Comparison of ENCODE assay signal across 8 mouse cellular contexts in the genomic region with DNA sequence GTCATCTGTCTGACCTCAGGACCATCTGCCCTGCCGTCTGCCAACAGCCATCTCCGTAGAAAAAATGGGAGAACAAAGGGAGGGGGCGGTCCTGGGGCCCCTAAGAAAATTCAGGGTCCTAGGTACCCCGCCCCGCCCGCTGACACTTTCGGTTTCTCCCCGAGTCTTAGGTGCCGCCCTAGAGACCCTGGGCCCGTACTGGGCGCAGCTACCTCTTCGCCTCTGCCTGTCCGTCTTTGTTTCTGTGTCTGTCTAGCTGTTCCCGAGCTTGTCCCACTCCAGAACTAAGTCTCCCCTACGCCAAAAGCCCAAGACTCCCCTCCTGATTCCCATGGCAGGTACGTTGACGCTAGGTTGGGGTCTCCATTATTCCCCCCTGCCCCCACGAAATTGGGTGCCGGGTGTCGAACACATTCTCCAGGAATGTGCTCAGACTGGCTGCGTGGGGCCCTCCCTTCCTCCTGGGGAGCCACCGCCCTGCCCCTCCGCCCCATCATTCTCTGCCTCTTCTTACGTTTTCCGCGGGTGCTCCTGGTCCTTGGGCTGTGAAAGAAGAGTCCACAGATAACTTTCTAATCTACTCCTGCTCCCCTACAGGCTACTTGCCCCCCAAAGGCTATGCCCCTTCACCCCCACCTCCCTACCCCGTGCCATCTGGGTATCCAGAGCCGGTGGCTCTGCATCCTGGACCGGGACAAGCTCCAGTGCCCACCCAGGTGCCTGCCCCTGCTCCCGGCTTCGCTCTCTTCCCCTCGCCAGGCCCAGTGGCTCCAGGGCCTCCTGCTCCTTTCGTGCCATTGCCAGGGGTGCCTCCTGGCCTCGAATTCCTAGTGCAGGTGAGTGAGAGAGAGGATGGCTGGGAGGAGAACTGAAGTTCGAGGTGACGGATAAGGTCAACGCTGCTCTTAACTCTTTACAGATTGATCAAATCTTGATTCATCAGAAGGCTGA. TPM values are rescaled to one million over a fixed set of nuclear protein-coding genes. Genes with fewer than 3 reads are reported as not detected.
DNase-seq lines count a peak whose midpoint lies in the region; ATAC-seq and TF ChIP-seq lines count a peak whose summit lies in the region.

No protein-coding gene starts in this region.

- no peak; the same call in 1 of the 2 replicates for TF ChIP-seq POLR2A in lung, adult 2 months (IDR thresholded peaks at IDR 0.05; ENCODE audit: borderline replicate concordance, extremely low read depth, low read depth, low read length)
- no peak; the same call in 1 of the 2 replicates for TF ChIP-seq POLR2A in small intestine, adult 2 months (IDR thresholded peaks at IDR 0.05; ENCODE audit: low read depth, low read length)

- H3K4me3 ChIP-seq in forebrain, embryonic 10.5 days = peak overlapping the region; percentile 82
- H3K4me3 ChIP-seq in hindbrain, embryonic 15.5 days = peak overlapping the region; percentile 69
- peak overlapping the region; percentile 88 for H3K4me3 ChIP-seq in lung, adult 2 months (replicated peaks; ENCODE audit: extremely low read depth, low read depth, low read length)
- peak overlapping the region; percentile 64 for H3K4me3 ChIP-seq in small intestine, adult 2 months (ENCODE audit: low read depth, low read length)

- peaks cover 43% of the 10 kb centered on the region for H3K4me1 ChIP-seq in forebrain, embryonic 10.5 days
- peaks cover 26% of the 10 kb centered on the region for H3K4me1 ChIP-seq in hindbrain, embryonic 15.5 days (replicated peaks)
- peaks cover 21% of the 10 kb centered on the region for H3K4me1 ChIP-seq in lung, adult 2 months (ENCODE audit: control insufficient read depth, insufficient read depth, low read length)
- peaks cover 15% of the 10 kb centered on the region for H3K4me1 ChIP-seq in small intestine, adult 2 months (ENCODE audit: control insufficient read depth, insufficient read depth, insufficient read length, low read length)

- no peaks in the 10 kb centered on the region for H3K9me3 ChIP-seq in forebrain, embryonic 10.5 days
- H3K9me3 ChIP-seq in hindbrain, embryonic 15.5 days = no peaks in the 10 kb centered on the region

- H3K36me3 ChIP-seq in forebrain, embryonic 10.5 days (replicated peaks) = peaks cover 45% of the 10 kb centered on the region
- H3K36me3 ChIP-seq in hindbrain, embryonic 15.5 days = peaks cover 20% of the 10 kb centered on the region; the same call in 1 of the 2 replicates
- H3K36me3 ChIP-seq in small intestine, adult 2 months (ENCODE audit: control insufficient read depth, insufficient read depth, low read length) = peaks cover 23% of the 10 kb centered on the region

- WGBS in forebrain, embryonic 10.5 days = 11% methylated on average over 37 of the region's 37 CpGs
- 10% methylated on average over 37 of the region's 37 CpGs for whole genome bisulfite sequencing in hindbrain, embryonic 15.5 days
- 7% methylated on average over 37 of the region's 37 CpGs for WGBS in lung, adult 2 months
- 8% methylated on average over 37 of the region's 37 CpGs for WGBS in small intestine, adult 2 months

- no peak for TF ChIP-seq CTCF in lung, adult 2 months (IDR thresholded peaks at IDR 0.05; ENCODE audit: insufficient read depth, low read length)
- TF ChIP-seq CTCF in small intestine, adult 2 months (IDR thresholded peaks at IDR 0.05; ENCODE audit: extremely low read depth, insufficient read length, insufficient replicate concordance, low read depth, low read length) = no peak

- H3K27me3 ChIP-seq in forebrain, embryonic 10.5 days (ENCODE audit: poor library complexity, severe bottlenecking) = no peaks in the 10 kb centered on the region
- no peaks in the 10 kb centered on the region for H3K27me3 ChIP-seq in hindbrain, embryonic 15.5 days
- no peaks in the 10 kb centered on the region for H3K27me3 ChIP-seq in small intestine, adult 2 months (ENCODE audit: control insufficient read depth, insufficient read depth, low read length)

- H3K27ac ChIP-seq in forebrain, embryonic 10.5 days = peak overlapping the region; percentile 97
- peak overlapping the region; percentile 96 for H3K27ac ChIP-seq in hindbrain, embryonic 15.5 days (replicated peaks)
- no peak overlapping the region for H3K27ac ChIP-seq in small intestine, adult 2 months (ENCODE audit: insufficient read depth, low read depth, low read length)

- peak overlapping the region; percentile 75 for H3K4me2 ChIP-seq in hindbrain, embryonic 15.5 days

- DNase-seq in gastrocnemius, postnatal 25 days = peak; percentile 32
- no peak for DNase-seq in gastrocnemius, adult 8-10 months (ENCODE audit: low spot score in 2 of 2)
- DNase-seq in ES-CJ7 (ENCODE audit: low read depth, low spot score) = peak; percentile 41
- DNase-seq in forebrain, embryonic 10.5 days (ENCODE audit: extremely low spot score, low spot score) = no peak
- DNase-seq in lung, adult 2 months = peak; percentile 60
- DNase-seq in T-cell, adult 2 months (ENCODE audit: low spot score) = no peak

- ATAC-seq in hindbrain, embryonic 15.5 days (ENCODE audit: low FRiP score, low read depth) = peak; percentile 61

- peak overlapping the region; percentile 81 for H3K9ac ChIP-seq in hindbrain, embryonic 15.5 days

RNA-seq across cellular contexts. Expression of a gene that starts 0.8 kb away (rescaled TPM):
- 10 to 100 TPM; 10.8 to 13.7 TPM for total RNA-seq in gastrocnemius, postnatal 25 days (2021)
- total RNA-seq in gastrocnemius, adult 8-10 months (2022) = 10 to 100 TPM in 2 of 4 experiments, 1 to 10 TPM in 2; 8.7 to 10.6 (median 9.4) TPM
- 67.5 and 67.6 TPM in 2 replicates for polyA plus RNA-seq in forebrain, embryonic 10.5 days (2016; fragmentation: Nextera tagmentation; extraction: Ambion mirVana)
- 46.0 and 47.5 TPM in 2 replicates for polyA plus RNA-seq in hindbrain, embryonic 15.5 days (2015; fragmentation: Nextera tagmentation; extraction: Ambion mirVana)
- polyA plus RNA-seq in lung, adult 2 months (2012; rRNA removed) = 192 and 225 TPM in 2 replicates
- 14.6 and 29.3 TPM in 2 replicates for polyA plus RNA-seq in small intestine, adult 2 months (2012; rRNA removed)

RNA-seq across cellular contexts. Expression of a gene that starts 8.7 kb away (rescaled TPM):
- 100 to 1,000 TPM; 126 to 144 TPM for total RNA-seq in gastrocnemius, postnatal 25 days (2021)
- total RNA-seq in gastrocnemius, adult 8-10 months (2022) = 100 to 1,000 TPM; 143 to 214 (median 181) TPM
- 259 and 290 TPM in 2 replicates for polyA plus RNA-seq in forebrain, embryonic 10.5 days (2016; fragmentation: Nextera tagmentation; extraction: Ambion mirVana)
- 375 and 391 TPM in 2 replicates for polyA plus RNA-seq in hindbrain, embryonic 15.5 days (2015; fragmentation: Nextera tagmentation; extraction: Ambion mirVana)
- 151 and 173 TPM in 2 replicates for polyA plus RNA-seq in lung, adult 2 months (2012; rRNA removed)
- 98.8 and 99.3 TPM in 2 replicates for polyA plus RNA-seq in small intestine, adult 2 months (2012; rRNA removed)

RNA-seq across cellular contexts. Expression of a gene that starts 9.4 kb away (rescaled TPM):
- 1 to 10 TPM; 3.1 to 3.9 TPM for total RNA-seq in gastrocnemius, postnatal 25 days (2021)
- total RNA-seq in gastrocnemius, adult 8-10 months (2022) = 1 to 10 TPM; 1.3 to 2.4 (median 1.7) TPM
- 4.7 and 5.2 TPM in 2 replicates for polyA plus RNA-seq in forebrain, embryonic 10.5 days (2016; fragmentation: Nextera tagmentation; extraction: Ambion mirVana)
- 20.9 and 21.0 TPM in 2 replicates for polyA plus RNA-seq in hindbrain, embryonic 15.5 days (2015; fragmentation: Nextera tagmentation; extraction: Ambion mirVana)
- polyA plus RNA-seq in lung, adult 2 months (2012; rRNA removed) = 32.3 and 42.0 TPM in 2 replicates
- polyA plus RNA-seq in small intestine, adult 2 months (2012; rRNA removed) = 11.1 and 12.0 TPM in 2 replicates

RNA-seq across cellular contexts. Expression of a gene that starts 11.5 kb away (rescaled TPM):
- total RNA-seq in gastrocnemius, postnatal 25 days (2021) = under 1 TPM in 1 of 2 experiments, not detected in 1; 0.11 TPM
- total RNA-seq in gastrocnemius, adult 8-10 months (2022) = under 1 TPM in 1 of 4 experiments, not detected in 3; 0.31 TPM
- polyA plus RNA-seq in forebrain, embryonic 10.5 days (2016; fragmentation: Nextera tagmentation; extraction: Ambion mirVana) = 0.79 and 1.9 TPM in 2 replicates
- polyA plus RNA-seq in hindbrain, embryonic 15.5 days (2015; fragmentation: Nextera tagmentation; extraction: Ambion mirVana) = 0.10 and 0.12 TPM in 2 replicates
- 14.4 and 17.4 TPM in 2 replicates for polyA plus RNA-seq in lung, adult 2 months (2012; rRNA removed)
- 21.1 and 46.3 TPM in 2 replicates for polyA plus RNA-seq in small intestine, adult 2 months (2012; rRNA removed)

RNA-seq across cellular contexts. Expression of a gene that starts 25.0 kb away (rescaled TPM):
- total RNA-seq in gastrocnemius, postnatal 25 days (2021) = not detected
- not detected for total RNA-seq in gastrocnemius, adult 8-10 months (2022)
- 0.19 TPM in 1 of 2 replicates, not detected in the other for polyA plus RNA-seq in forebrain, embryonic 10.5 days (2016; fragmentation: Nextera tagmentation; extraction: Ambion mirVana)
- 0.21 and 0.34 TPM in 2 replicates for polyA plus RNA-seq in hindbrain, embryonic 15.5 days (2015; fragmentation: Nextera tagmentation; extraction: Ambion mirVana)
- polyA plus RNA-seq in lung, adult 2 months (2012; rRNA removed) = 0.15 and 0.41 TPM in 2 replicates
- polyA plus RNA-seq in small intestine, adult 2 months (2012; rRNA removed) = not detected in 2 replicates

Comparison
In these comparisons a context has a peak if more than half of its experiments do, and no peak if none do; other contexts are left out.
1. DNase-seq: peak in gastrocnemius, postnatal 25 days (single experiment), ES-CJ7 (single experiment) and lung, adult 2 months (single experiment); none in gastrocnemius, adult 8-10 months (0 of 2), forebrain, embryonic 10.5 days (single experiment) and T-cell, adult 2 months (single experiment).
2. Peak in every context shown above with its lines, with median percentiles within 50 percentile points of each other: H3K4me3 ChIP-seq.